12 mouse cellular contexts compared by ENCODE assay signal in genomic region chr15:77085818-77086217, GRCm38 (mm10). TPM values are rescaled to one million over a fixed set of nuclear protein-coding genes. Genes with fewer than 3 reads are reported as not detected.
DNase-seq lines count a peak whose midpoint lies in the region; TF ChIP-seq lines count a peak whose summit lies in the region.
"Had no signal": no experiment of that assay in that cellular context is flagged by ENCODE, and none has a peak within 500 bp of the region (broad histone marks: within the 10 kb centered on the region; RNA-seq: fewer than 3 reads in every experiment).

No protein-coding gene starts in this region.

- peak; percentile 46 to 60 for DNase-seq in cerebellum, postnatal 25 days
- no peak for DNase-seq in cerebellum, adult 11-12 months
- DNase-seq in layer of hippocampus, adult 2 months (ENCODE audit: low spot score in 2 of 2), result no peak
- DNase-seq in layer of hippocampus, postnatal 14 days (ENCODE audit: low spot score in 2 of 2), result no peak
- DNase-seq in heart, adult 9 months (ENCODE audit: low spot score in 2 of 2), result peak; percentile 35 to 71
- DNase-seq in kidney, postnatal 25 days, result peak; percentile 50 to 51
- DNase-seq in lung, postnatal 25 days (ENCODE audit: low spot score), result no peak
- DNase-seq in embryo, embryonic 10 days (ENCODE audit: low spot score), result no peak

- no peak overlapping the region for H3K4me3 ChIP-seq in layer of hippocampus, adult 2 months
- H3K4me3 ChIP-seq: lung, embryonic 15.5 days; midbrain, embryonic 12.5 days; neural tube, embryonic 12.5 days had no signal

- no peak for TF ChIP-seq CTCF in layer of hippocampus, adult 2 months (conservative IDR thresholded peaks at IDR 0.05)

- peak overlapping the region; percentile 29; the same call in 1 of the 2 replicates for H3K27ac ChIP-seq in layer of hippocampus, adult 2 months
- H3K27ac ChIP-seq: lung, embryonic 15.5 days; midbrain, embryonic 12.5 days; neural tube, embryonic 12.5 days had no signal

RNA-seq across cellular contexts. Expression of gene Mb, which starts 35.3 kb away (rescaled TPM):
- total RNA-seq in layer of hippocampus, adult 2 months (2021), result under 1 TPM in 1 of 2 experiments, not detected in 1; 0.49 TPM
- total RNA-seq in layer of hippocampus, postnatal 14 days (2021), result under 1 TPM in 1 of 2 experiments, not detected in 1; 0.90 TPM
- total RNA-seq: MEL had no signal

RNA-seq across cellular contexts. Expression of gene Apol6, which starts 41.3 kb away (rescaled TPM):
- not detected for total RNA-seq in layer of hippocampus, adult 2 months (2021)
- total RNA-seq in layer of hippocampus, postnatal 14 days (2021), result under 1 TPM in 1 of 2 experiments, not detected in 1; 0.25 TPM
- total RNA-seq: MEL had no signal

Comparison
In these comparisons a context has a peak if more than half of its experiments do, and no peak if none do; other contexts are left out.
1. DNase-seq: peak in cerebellum, postnatal 25 days (2 of 2), heart, adult 9 months (2 of 2) and kidney, postnatal 25 days (2 of 2); none in cerebellum, adult 11-12 months (single experiment), layer of hippocampus, adult 2 months (0 of 2), layer of hippocampus, postnatal 14 days (0 of 2), lung, postnatal 25 days (single experiment) and embryo, embryonic 10 days (single experiment).